Mouse (Mus musculus) neural tube, embryonic 12.5 days (tissue): ENCODE measurements around the gene Slc25a10. TPM values are rescaled to one million over a fixed set of nuclear protein-coding genes. Genes with fewer than 3 reads are reported as not detected.
A peak's percentile ranks its signal among the peaks of the same experiment; 100 is the strongest.

ENCODE experiments used
- ATAC-seq: fragments of 200-750 bp; cut with Nextera tagmentation; 2 replicates; pipeline ENCODE4 v1.8.0; 2017; ENCODE audit warnings: low read depth, mild to moderate bottlenecking, moderate TSS enrichment, moderate library complexity; ENCODE audit not compliant: low FRiP score
- H3K27ac ChIP-seq: fragments of 300-500 bp; sonication (generic); 2 replicates; pipeline ENCODE4 v1.5.1; 2016
- H3K27me3 ChIP-seq: fragments of 300-500 bp; sonication (generic); replicated peaks from 2 replicates; pipeline ENCODE4 v1.6.1; 2016; ENCODE audit warnings: mild to moderate bottlenecking
- H3K36me3 ChIP-seq: fragments of 300-500 bp; sonication (generic); 2 replicates; pipeline ENCODE4 v1.6.1; 2016; ENCODE audit warnings: mild to moderate bottlenecking
- H3K4me1 ChIP-seq: fragments of 300-500 bp; sonication (generic); 2 replicates; pipeline ENCODE4 v1.6.1; 2016
- H3K4me2 ChIP-seq: fragments of 300-500 bp; sonication (generic); replicated peaks from 2 replicates; pipeline ENCODE4 v1.6.1; 2016; ENCODE audit warnings: mild to moderate bottlenecking
- H3K4me3 ChIP-seq: fragments of 300-500 bp; sonication (generic); 2 replicates; pipeline ENCODE4 v1.5.1; 2016
- H3K9ac ChIP-seq: fragments of 300-500 bp; sonication (generic); 2 replicates; pipeline ENCODE4 v1.6.1; 2016; ENCODE audit warnings: mild to moderate bottlenecking
- H3K9me3 ChIP-seq: fragments of 300-500 bp; sonication (generic); 2 replicates; pipeline ENCODE4 v1.6.1; 2016; ENCODE audit warnings: mild to moderate bottlenecking
- WGBS: fragments of 180-500 bp; shearing (Covaris S2); methylation state at CpG from one replicate; pipeline ENCODE4 v1.1.7; 2016; 5-methylcytosine and 5-hydroxymethylcytosine counted together
- polyA plus RNA-seq: library from polyadenylated mRNA; unstranded; fragments of >200 nt; fragmentation: Nextera tagmentation; extraction: Ambion mirVana; gene quantifications from 2 replicates; pipeline ENCODE4 v1.2.1, GENCODE M21; 2016

The Slc25a10 gene
- polyA plus RNA-seq, 1 experiment from 2014 or later, result 37.9 TPM

- WGBS, result 68% methylated on average over 6 of the region's 6 CpGs
- no peak for ATAC-seq
Measured at GRCm38 (mm10) chr11:120518027-120518426, 26.4 kb downstream of the Slc25a10 start.

DNA sequence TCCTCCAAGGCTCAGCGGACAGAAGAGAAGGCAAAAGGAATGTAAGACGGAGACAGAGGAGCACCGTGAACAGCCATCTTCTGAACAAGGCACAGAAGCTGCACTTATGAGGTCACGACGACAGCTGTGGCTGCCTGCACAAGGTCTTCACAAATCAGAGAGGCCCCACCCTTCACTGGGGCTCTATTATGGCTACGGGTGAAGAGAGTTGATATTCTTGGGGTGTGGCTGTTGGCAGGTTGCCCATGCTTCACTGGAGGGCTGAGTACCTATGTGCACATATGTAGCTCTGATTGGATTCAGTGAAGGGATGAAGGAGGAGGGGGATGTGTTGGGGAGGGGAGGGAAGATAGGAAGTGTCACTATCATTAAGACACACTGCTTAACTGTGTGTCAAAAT is 26.9 kb downstream of the Slc25a10 start:
- H3K9ac ChIP-seq, result no peak overlapping the region
- WGBS, result 80% methylated on average over 6 of the region's 6 CpGs
- H3K27ac ChIP-seq, result no peak overlapping the region
- ATAC-seq, result no peak
- peaks cover 2% of the 10 kb centered on the region; the same call in 1 of the 2 replicates for H3K4me1 ChIP-seq
- H3K9me3 ChIP-seq, result no peaks in the 10 kb centered on the region
- H3K27me3 ChIP-seq, result no peaks in the 10 kb centered on the region
- H3K4me2 ChIP-seq, result no peak overlapping the region
- no peak overlapping the region for H3K4me3 ChIP-seq
- H3K36me3 ChIP-seq, result no peaks in the 10 kb centered on the region

More at GRCm38 (mm10) chr11:120518027-120518426, 26.4 kb downstream of the Slc25a10 start:
- no peak overlapping the region for H3K4me2 ChIP-seq
- H3K9ac ChIP-seq, result no peak overlapping the region
- no peak overlapping the region for H3K4me3 ChIP-seq
- no peaks in the 10 kb centered on the region for H3K27me3 ChIP-seq
- no peaks in the 10 kb centered on the region for H3K36me3 ChIP-seq
- H3K4me1 ChIP-seq, result peaks cover 3% of the 10 kb centered on the region; the same call in 1 of the 2 replicates
- H3K27ac ChIP-seq, result no peak overlapping the region
- H3K9me3 ChIP-seq, result no peaks in the 10 kb centered on the region

DNA sequence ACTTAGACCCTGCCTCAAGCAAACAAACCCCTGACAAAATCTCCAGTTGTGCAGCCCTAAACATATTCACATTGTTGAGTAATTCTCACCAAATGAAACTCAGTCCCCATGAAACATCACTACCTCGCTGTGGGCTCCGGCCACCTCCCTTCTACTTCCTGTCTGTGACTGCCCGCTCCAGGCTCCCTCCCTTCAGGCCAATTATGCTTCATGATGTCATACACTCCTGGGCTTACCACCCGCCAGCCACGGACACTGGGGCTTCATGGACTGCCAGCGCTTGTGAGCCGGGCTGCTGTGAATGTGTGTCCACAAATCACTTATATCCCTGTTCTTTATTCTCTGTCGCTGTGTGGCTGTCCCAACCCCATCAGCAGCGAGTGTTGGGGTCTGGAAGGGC is 28.1 kb downstream of the Slc25a10 start:
- H3K9ac ChIP-seq, result no peak overlapping the region
- no peaks in the 10 kb centered on the region for H3K36me3 ChIP-seq
- no peak overlapping the region for H3K27ac ChIP-seq
- H3K9me3 ChIP-seq, result no peaks in the 10 kb centered on the region
- 38% methylated on average over 9 of the region's 9 CpGs for WGBS
- no peak overlapping the region for H3K4me2 ChIP-seq
- H3K4me3 ChIP-seq, result no peak overlapping the region
- H3K27me3 ChIP-seq, result no peaks in the 10 kb centered on the region
- peaks cover 2% of the 10 kb centered on the region; the same call in 1 of the 2 replicates for H3K4me1 ChIP-seq
- ATAC-seq, result no peak

GRCm38 (mm10) chr11:120520498-120520897 is 28.9 kb downstream of the Slc25a10 start:
- H3K9ac ChIP-seq, result no peak overlapping the region
- no peak for ATAC-seq
- peaks cover 2% of the 10 kb centered on the region; the same call in 1 of the 2 replicates for H3K4me1 ChIP-seq
- H3K27me3 ChIP-seq, result no peaks in the 10 kb centered on the region
- no peak overlapping the region for H3K4me2 ChIP-seq
- no peak overlapping the region for H3K4me3 ChIP-seq
- H3K9me3 ChIP-seq, result no peaks in the 10 kb centered on the region
- 79% methylated on average over 9 of the region's 9 CpGs for WGBS
- no peaks in the 10 kb centered on the region for H3K36me3 ChIP-seq
- no peak overlapping the region for H3K27ac ChIP-seq

DNA sequence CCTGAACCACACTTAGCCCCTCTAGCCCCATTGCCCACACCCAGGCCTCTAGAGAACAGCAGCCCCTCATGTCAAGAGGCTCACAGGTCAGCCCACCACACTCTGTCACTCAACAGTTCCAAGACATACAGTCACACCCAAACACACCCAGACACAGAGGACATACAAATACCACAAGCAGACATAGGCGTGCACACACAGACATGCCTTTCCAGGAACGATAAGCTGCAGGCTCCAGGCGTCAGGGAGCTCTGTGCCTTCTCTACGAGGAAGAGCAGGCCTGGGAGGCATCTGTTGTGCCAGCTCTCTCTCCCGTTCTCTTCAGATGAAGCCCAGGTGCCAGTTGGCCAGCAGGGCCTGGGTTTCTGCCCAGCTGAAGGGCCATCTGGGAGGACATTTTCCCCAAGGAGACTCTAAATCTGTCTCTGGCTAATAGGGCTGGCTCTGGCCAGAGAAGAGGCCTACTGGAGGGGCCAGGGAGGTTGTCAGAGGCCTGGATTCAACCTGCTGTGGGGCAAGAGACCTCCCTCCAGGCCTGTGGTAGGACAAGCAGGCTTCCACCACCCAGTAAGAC is 29.4 kb downstream of the Slc25a10 start:
- WGBS, result 84% methylated on average over 5 of the region's 5 CpGs
- Histone ChIP-seq H3K27me3 (no peaks in the 10 kb centered on the region), H3K27ac (no peak overlapping the region), H3K4me2 (no peak overlapping the region), H3K36me3 (no peaks in the 10 kb centered on the region), H3K4me1 (peaks cover 2% of the 10 kb centered on the region; the same call in 1 of the 2 replicates), H3K9ac (no peak overlapping the region), H3K9me3 (no peaks in the 10 kb centered on the region), H3K4me3 (no peak overlapping the region)
- ATAC-seq, result no peak

GRCm38 (mm10) chr11:120522581-120522980 is 30.9 kb downstream of the Slc25a10 start:
- ATAC-seq, result no peak
- WGBS, result 88% methylated on average over 8 of the region's 8 CpGs
- Histone ChIP-seq H3K4me1 (peaks cover 2% of the 10 kb centered on the region; the same call in 1 of the 2 replicates), H3K36me3 (no peaks in the 10 kb centered on the region), H3K4me2 (no peak overlapping the region), H3K9ac (no peak overlapping the region), H3K4me3 (no peak overlapping the region), H3K27ac (no peak overlapping the region), H3K27me3 (peaks cover 2% of the 10 kb centered on the region; the same call in 1 of the 2 replicates), H3K9me3 (no peaks in the 10 kb centered on the region)

DNA sequence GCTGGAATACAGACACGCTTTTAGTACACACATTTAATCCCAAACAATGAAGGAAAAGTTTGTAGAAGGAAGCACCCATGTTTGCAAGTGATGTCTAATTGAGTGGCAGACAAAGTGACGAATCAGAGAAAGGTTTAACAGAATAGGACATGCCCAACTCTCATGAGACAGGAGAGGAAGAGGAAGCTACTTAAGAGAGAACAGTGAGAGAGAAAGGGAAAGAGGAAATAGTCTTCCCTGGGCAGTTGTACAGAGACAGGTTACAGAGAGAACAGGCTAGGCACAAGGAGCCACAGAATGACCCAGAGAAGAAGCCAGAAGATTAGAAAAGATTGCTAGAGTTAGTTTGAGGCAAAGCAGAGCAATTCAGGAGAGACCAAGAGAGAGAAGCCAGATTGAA is 34.3 kb downstream of the Slc25a10 start:
- H3K9ac ChIP-seq, result no peak overlapping the region
- no peak overlapping the region for H3K4me3 ChIP-seq
- H3K4me1 ChIP-seq, result peaks cover 11% of the 10 kb centered on the region
- no peak overlapping the region for H3K4me2 ChIP-seq
- H3K27ac ChIP-seq, result no peak overlapping the region
- H3K9me3 ChIP-seq, result no peaks in the 10 kb centered on the region
- H3K36me3 ChIP-seq, result no peaks in the 10 kb centered on the region
- H3K27me3 ChIP-seq, result peaks cover 36% of the 10 kb centered on the region
- no peak for ATAC-seq
- WGBS, result 79% methylated on average over 2 of the region's 2 CpGs

DNA sequence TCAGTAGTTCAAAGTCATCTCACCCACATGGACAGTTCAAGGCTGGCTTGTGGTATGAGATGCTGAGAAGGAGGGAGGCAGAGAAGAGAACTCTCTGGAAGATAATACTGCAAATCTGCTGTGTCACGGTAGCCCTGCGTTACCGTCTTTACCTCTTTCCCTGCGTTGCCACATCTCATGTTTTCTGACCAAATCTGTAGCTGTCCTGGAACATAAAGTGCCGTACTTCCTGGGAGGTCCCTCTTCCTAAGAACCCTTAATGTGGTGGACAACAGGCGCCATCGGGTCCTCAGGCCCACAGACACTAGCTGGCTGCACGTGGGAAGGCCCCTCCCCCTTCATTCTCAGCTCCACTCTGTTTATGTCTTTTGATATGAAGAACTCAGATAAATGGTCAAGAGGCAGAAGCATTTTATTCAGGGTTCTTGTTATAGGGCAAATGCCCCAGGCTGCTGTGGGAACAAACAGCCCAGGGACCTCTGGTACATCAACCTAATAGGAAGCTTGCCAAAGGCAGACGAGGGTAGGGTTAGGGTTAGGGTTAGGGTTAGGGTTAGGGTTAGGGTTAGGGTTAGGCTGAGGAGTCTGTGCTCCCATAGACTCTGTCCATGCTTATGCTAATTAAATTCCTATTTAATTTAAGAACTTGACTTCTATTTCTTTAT is 36.2 kb downstream of the Slc25a10 start:
- Histone ChIP-seq H3K27ac (no peak overlapping the region), H3K4me3 (no peak overlapping the region), H3K9ac (no peak overlapping the region), H3K9me3 (no peaks in the 10 kb centered on the region), H3K27me3 (peaks cover 55% of the 10 kb centered on the region), H3K4me2 (no peak overlapping the region), H3K4me1 (peaks cover 11% of the 10 kb centered on the region), H3K36me3 (no peaks in the 10 kb centered on the region)
- ATAC-seq, result no peak
- 85% methylated on average over 9 of the region's 9 CpGs for WGBS

DNA sequence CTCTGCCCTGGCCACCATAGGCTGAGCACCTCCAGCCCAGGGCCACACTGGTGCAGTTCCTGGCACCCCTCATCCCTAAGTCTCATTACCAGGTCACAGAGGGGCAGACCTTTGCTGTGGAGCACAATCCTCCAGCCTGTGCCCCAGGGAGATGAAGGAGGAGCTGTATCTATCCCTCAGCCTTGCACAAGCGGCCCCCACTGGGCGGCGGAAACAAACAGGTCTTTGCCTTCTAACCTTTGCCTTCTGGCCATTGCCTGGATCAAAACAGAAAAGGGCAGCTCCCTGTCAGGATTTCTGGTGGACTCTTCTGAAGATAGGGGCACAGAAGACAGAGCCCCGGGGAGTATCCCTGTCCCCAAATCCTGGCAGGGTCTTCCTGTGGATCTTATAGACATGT is 37.3 kb downstream of the Slc25a10 start:
- Histone ChIP-seq H3K4me1 (peaks cover 11% of the 10 kb centered on the region), H3K9ac (no peak overlapping the region), H3K27me3 (peaks cover 65% of the 10 kb centered on the region), H3K4me2 (no peak overlapping the region), H3K36me3 (no peaks in the 10 kb centered on the region), H3K27ac (no peak overlapping the region), H3K9me3 (no peaks in the 10 kb centered on the region), H3K4me3 (no peak overlapping the region)
- ATAC-seq, result no peak
- WGBS, result 52% methylated on average over 4 of the region's 4 CpGs

- Histone ChIP-seq H3K4me1 (peaks cover 11% of the 10 kb centered on the region), H3K4me2 (peak within 1 kb of the TSS; percentile 70), H3K27me3 (peaks cover 79% of the 10 kb centered on the region), H3K4me3 (peak within 1 kb of the TSS; percentile 30), H3K27ac (no peak within 1 kb of the TSS), H3K9me3 (no peaks in the 10 kb centered on the region), H3K9ac (peak within 1 kb of the TSS; percentile 50), H3K36me3 (no peaks in the 10 kb centered on the region)
- ATAC-seq, result no peak
- 8% methylated on average over 59 of the region's 62 CpGs for WGBS
Measured at GRCm38 (mm10) chr11:120530085-120530964, 38.7 kb downstream of the Slc25a10 start, which contains the start of gene Gcgr. Gene Gcgr, plus strand, starts transcription at chr11:120530699.

- WGBS, result 34% methylated on average over 9 of the region's 9 CpGs
- no peak for ATAC-seq
- H3K4me2 ChIP-seq, result no peak overlapping the region
- H3K27me3 ChIP-seq, result peaks cover 83% of the 10 kb centered on the region
- H3K9ac ChIP-seq, result no peak overlapping the region
- H3K4me1 ChIP-seq, result peaks cover 11% of the 10 kb centered on the region
- no peak overlapping the region for H3K4me3 ChIP-seq
- no peak overlapping the region for H3K27ac ChIP-seq
- no peaks in the 10 kb centered on the region for H3K36me3 ChIP-seq
- H3K9me3 ChIP-seq, result no peaks in the 10 kb centered on the region
Measured at GRCm38 (mm10) chr11:120531646-120532045, 40.0 kb downstream of the Slc25a10 start.

DNA sequence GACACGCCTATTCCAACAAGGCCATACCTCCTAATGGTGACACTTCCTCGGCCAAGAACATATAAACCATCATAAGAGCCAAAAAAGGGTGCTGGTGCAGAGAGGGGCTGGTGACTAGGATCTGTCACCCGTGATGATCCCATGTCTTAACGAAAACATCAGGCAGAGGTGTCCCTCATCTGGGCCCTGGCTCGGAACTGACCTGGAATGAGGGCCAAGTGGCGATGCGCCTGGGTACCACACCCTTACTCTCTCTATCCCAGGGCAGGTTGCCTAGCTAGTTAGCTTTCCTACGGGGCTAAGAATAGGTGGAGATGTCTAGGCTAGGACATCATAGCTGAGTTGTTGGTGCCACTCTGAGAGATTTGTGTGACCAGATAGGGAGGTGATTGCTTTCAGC is 42.5 kb downstream of the Slc25a10 start:
- H3K9me3 ChIP-seq, result no peaks in the 10 kb centered on the region
- no peak overlapping the region for H3K4me3 ChIP-seq
- H3K27ac ChIP-seq, result no peak overlapping the region
- H3K4me2 ChIP-seq, result no peak overlapping the region
- 82% methylated on average over 8 of the region's 8 CpGs for WGBS
- no peak for ATAC-seq
- no peaks in the 10 kb centered on the region for H3K36me3 ChIP-seq
- H3K27me3 ChIP-seq, result peaks cover 65% of the 10 kb centered on the region
- no peak overlapping the region for H3K9ac ChIP-seq
- H3K4me1 ChIP-seq, result peaks cover 13% of the 10 kb centered on the region
